Mouse (Mus musculus): ENCODE measurements around the gene H2-Ob.

Gene H2-Ob

GRCm38 (mm10) chr17:34240366-34240765, 1.7 kb downstream of the H2-Ob start:
- DNase-seq (ENCODE audit: low read depth in 2 of 2, low spot score in 2 of 2) = no peak

GRCm38 (mm10) chr17:34240916-34241315, 2.2 kb downstream of the H2-Ob start:
- no peak for DNase-seq (ENCODE audit: low read depth in 2 of 2, low spot score in 2 of 2)

GRCm38 (mm10) chr17:34244656-34245055, 6.0 kb downstream of the H2-Ob start:
- DNase-seq (ENCODE audit: low read depth in 2 of 2, low spot score in 2 of 2) = peak in 1 of 2 experiments; percentile 0

GRCm38 (mm10) chr17:34247047-34247446, 8.3 kb downstream of the H2-Ob start:
- DNase-seq (ENCODE audit: low read depth in 2 of 2, low spot score in 2 of 2) = no peak

- DNase-seq (ENCODE audit: low read depth in 2 of 2, low spot score in 2 of 2) = no peak
Measured at GRCm38 (mm10) chr17:34248764-34249163, 10.1 kb downstream of the H2-Ob start.

- DNase-seq (ENCODE audit: low read depth in 2 of 2, low spot score in 2 of 2) = no peak
Measured at GRCm38 (mm10) chr17:34249361-34249760, 10.7 kb downstream of the H2-Ob start.

GRCm38 (mm10) chr17:34249878-34250277, 11.2 kb downstream of the H2-Ob start:
- DNase-seq (ENCODE audit: low read depth in 2 of 2, low spot score in 2 of 2) = peak in 1 of 2 experiments; percentile 72

GRCm38 (mm10) chr17:34251666-34252065, 13.0 kb downstream of the H2-Ob start:
- no peak for DNase-seq (ENCODE audit: low read depth in 2 of 2, low spot score in 2 of 2)

- no peak for DNase-seq (ENCODE audit: low read depth in 2 of 2, low spot score in 2 of 2)
Measured at GRCm38 (mm10) chr17:34256501-34256900, 17.8 kb downstream of the H2-Ob start.

- DNase-seq (ENCODE audit: low read depth in 2 of 2, low spot score in 2 of 2) = peak; percentile 76 to 85
Measured at GRCm38 (mm10) chr17:34257594-34258375, 19.1 kb downstream of the H2-Ob start, which contains the start of gene H2-Ab1. TSS of gene H2-Ab1 (plus strand) at chr17:34257689.

- no peak for DNase-seq (ENCODE audit: low read depth in 2 of 2, low spot score in 2 of 2)
Measured at GRCm38 (mm10) chr17:34260551-34260950, 21.8 kb downstream of the H2-Ob start.

GRCm38 (mm10) chr17:34261502-34261901, 22.8 kb downstream of the H2-Ob start:
- peak; percentile 47 to 60 for DNase-seq (ENCODE audit: low read depth in 2 of 2, low spot score in 2 of 2)

- peak; percentile 64 to 73 for DNase-seq (ENCODE audit: low read depth in 2 of 2, low spot score in 2 of 2)
Measured at GRCm38 (mm10) chr17:34263068-34263467, 24.4 kb downstream of the H2-Ob start.

- DNase-seq (ENCODE audit: low read depth in 2 of 2, low spot score in 2 of 2) = no peak
Measured at GRCm38 (mm10) chr17:34263811-34264371, 25.2 kb downstream of the H2-Ob start.

GRCm38 (mm10) chr17:34264452-34265351, 26.0 kb downstream of the H2-Ob start:
- no peak for DNase-seq (ENCODE audit: low read depth in 2 of 2, low spot score in 2 of 2)

GRCm38 (mm10) chr17:34268262-34268661, 29.6 kb downstream of the H2-Ob start:
- no peak for DNase-seq (ENCODE audit: low read depth in 2 of 2, low spot score in 2 of 2)

- no peak for DNase-seq (ENCODE audit: low read depth in 2 of 2, low spot score in 2 of 2)
Measured at GRCm38 (mm10) chr17:34268748-34269147, 30.0 kb downstream of the H2-Ob start.

GRCm38 (mm10) chr17:34269817-34270216, 31.1 kb downstream of the H2-Ob start:
- DNase-seq (ENCODE audit: low read depth in 2 of 2, low spot score in 2 of 2) = no peak

- no peak for DNase-seq (ENCODE audit: low read depth in 2 of 2, low spot score in 2 of 2)
Measured at GRCm38 (mm10) chr17:34270230-34270629, 31.5 kb downstream of the H2-Ob start.

GRCm38 (mm10) chr17:34270940-34271339, 32.2 kb downstream of the H2-Ob start:
- no peak for DNase-seq (ENCODE audit: low read depth in 2 of 2, low spot score in 2 of 2)

- no peak for DNase-seq (ENCODE audit: low read depth in 2 of 2, low spot score in 2 of 2)
Measured at GRCm38 (mm10) chr17:34272102-34272501, 33.4 kb downstream of the H2-Ob start.
